Mouse (Mus musculus) monocyte, adult 5-6 weeks (primary cell): ENCODE measurements at regions not wholly inside any gene's neighbourhood (a gene's known extent, or its start where the extent isn't known, plus 50 kb on each side); places are given as distances from the start of the nearest gene placed in this dataset.
A peak's percentile ranks its signal among the peaks of the same experiment; 100 is the strongest.

Experiments used
- ATAC-seq: fragments of 153-309, 156-312 bp; replicated peaks from 2 replicates; pipeline ENCODE4 v1.8.0; 2017; ENCODE audit warnings: mild to moderate bottlenecking; ENCODE audit not compliant: low TSS enrichment, insufficient number of reproducible peaks, severe bottlenecking, poor library complexity, low FRiP score

GRCm38 (mm10) chr2:138123331-138123730 lies 133.0 kb upstream of the Btbd3 start:
- no peak for ATAC-seq

GRCm38 (mm10) chr2:138120868-138121267 lies 135.5 kb upstream of the Btbd3 start:
- no peak for ATAC-seq

- ATAC-seq = no peak
Observed at GRCm38 (mm10) chr2:138120131-138120530, 136.2 kb upstream of the Btbd3 start.

GRCm38 (mm10) chr2:138099777-138100176 lies 156.6 kb upstream of the Btbd3 start:
- no peak for ATAC-seq

- no peak for ATAC-seq
Observed at GRCm38 (mm10) chr2:138085390-138085789, 171.0 kb upstream of the Btbd3 start.

GRCm38 (mm10) chr2:138084564-138085283 lies 171.6 kb upstream of the Btbd3 start:
- ATAC-seq = no peak

GRCm38 (mm10) chr2:138074020-138074613 lies 182.2 kb upstream of the Btbd3 start:
- ATAC-seq = no peak

GRCm38 (mm10) chr2:138072165-138072728 lies 184.1 kb upstream of the Btbd3 start:
- no peak for ATAC-seq

GRCm38 (mm10) chr2:138053081-138053480 lies 203.3 kb upstream of the Btbd3 start:
- ATAC-seq = no peak

- ATAC-seq = no peak
Observed at GRCm38 (mm10) chr2:138048341-138048740, 208.0 kb upstream of the Btbd3 start.

- 0 out of 2 replicates have a peak, but pooled peaks have one; percentile 27 for ATAC-seq
Observed at GRCm38 (mm10) chr2:138047781-138048201, 208.6 kb upstream of the Btbd3 start.

- ATAC-seq = no peak
Observed at GRCm38 (mm10) chr2:138047361-138047760, 209.0 kb upstream of the Btbd3 start.

GRCm38 (mm10) chr2:138046918-138047317 lies 209.4 kb upstream of the Btbd3 start:
- ATAC-seq = no peak

GRCm38 (mm10) chr2:138045933-138046642 lies 210.3 kb upstream of the Btbd3 start:
- no peak for ATAC-seq

GRCm38 (mm10) chr2:138040706-138041105 lies 215.7 kb upstream of the Btbd3 start:
- ATAC-seq = no peak

- ATAC-seq = no peak
Observed at GRCm38 (mm10) chr2:138040302-138040701, 216.1 kb upstream of the Btbd3 start.

GRCm38 (mm10) chr2:138034123-138034736 lies 222.1 kb upstream of the Btbd3 start:
- no peak for ATAC-seq

- no peak for ATAC-seq
Observed at GRCm38 (mm10) chr2:138033379-138034122, 222.8 kb upstream of the Btbd3 start.
